Mouse (Mus musculus): ENCODE results near the gene Apob. TPM values are rescaled to one million over a fixed set of nuclear protein-coding genes. Genes with fewer than 3 reads are reported as not detected.
"Not testable (repeated sequence)": the region's sequence is repeated elsewhere in the genome, so short reads cannot be mapped to it uniquely, and the experiment has no call there.

Gene Apob
- polyA plus RNA-seq, 1 experiment, result 0.32 TPM

GRCm38 (mm10) chr12:7971736-7972135, 5.7 kb upstream of the Apob start:
- TF ChIP-seq POLR2A (IDR thresholded peaks at IDR 0.05; ENCODE audit: borderline replicate concordance, extremely low read depth, low read depth, low read length), result no peak
- no peak for TF ChIP-seq CTCF (IDR thresholded peaks at IDR 0.05; ENCODE audit: insufficient read depth, low read length)
- DNase-seq, result no peak
- 91% methylated on average over 2 of the region's 2 CpGs for WGBS
- H3K4me3 ChIP-seq (replicated peaks; ENCODE audit: extremely low read depth, low read depth, low read length), result no peak overlapping the region
- H3K4me1 ChIP-seq (ENCODE audit: control insufficient read depth, insufficient read depth, low read length), result no peaks in the 10 kb centered on the region

GRCm38 (mm10) chr12:7973773-7974322, 3.6 kb upstream of the Apob start:
- no peak for DNase-seq
- TF ChIP-seq CTCF (IDR thresholded peaks at IDR 0.05; ENCODE audit: insufficient read depth, low read length) (no peak), POLR2A (IDR thresholded peaks at IDR 0.05; ENCODE audit: borderline replicate concordance, extremely low read depth, low read depth, low read length) (no peak)
- Histone ChIP-seq H3K4me3 (replicated peaks; ENCODE audit: extremely low read depth, low read depth, low read length) (no peak overlapping the region), H3K4me1 (ENCODE audit: control insufficient read depth, insufficient read depth, low read length) (no peaks in the 10 kb centered on the region)
- WGBS, result 35% methylated on average over 5 of the region's 5 CpGs

- Histone ChIP-seq H3K4me1 (ENCODE audit: control insufficient read depth, insufficient read depth, low read length) (no peaks in the 10 kb centered on the region), H3K4me3 (replicated peaks; ENCODE audit: extremely low read depth, low read depth, low read length) (no peak overlapping the region)
- 48% methylated on average over 13 of the region's 13 CpGs for WGBS
- DNase-seq, result peak; percentile 62
- TF ChIP-seq CTCF (IDR thresholded peaks at IDR 0.05; ENCODE audit: insufficient read depth, low read length) (peak; percentile 91), POLR2A (IDR thresholded peaks at IDR 0.05; ENCODE audit: borderline replicate concordance, extremely low read depth, low read depth, low read length) (no peak)
Measured at GRCm38 (mm10) chr12:7978190-7978884, 889 bp downstream of the Apob start.

GRCm38 (mm10) chr12:7984411-7984810, 7.0 kb downstream of the Apob start:
- no peaks in the 10 kb centered on the region for H3K4me1 ChIP-seq (ENCODE audit: control insufficient read depth, insufficient read depth, low read length)
- H3K4me3 ChIP-seq (replicated peaks; ENCODE audit: extremely low read depth, low read depth, low read length), result no peak overlapping the region
- DNase-seq, result no peak
- 71% methylated on average over 1 of the region's 1 CpGs for WGBS
- TF ChIP-seq POLR2A (IDR thresholded peaks at IDR 0.05; ENCODE audit: borderline replicate concordance, extremely low read depth, low read depth, low read length), result no peak
- TF ChIP-seq CTCF (IDR thresholded peaks at IDR 0.05; ENCODE audit: insufficient read depth, low read length), result no peak

- TF ChIP-seq CTCF (IDR thresholded peaks at IDR 0.05; ENCODE audit: insufficient read depth, low read length) (peak; percentile 23; the same call in 1 of the 2 replicates), POLR2A (IDR thresholded peaks at IDR 0.05; ENCODE audit: borderline replicate concordance, extremely low read depth, low read depth, low read length) (no peak)
- 13% methylated on average over 3 of the region's 3 CpGs for WGBS
- peak; percentile 28 for DNase-seq
- Histone ChIP-seq H3K4me3 (replicated peaks; ENCODE audit: extremely low read depth, low read depth, low read length) (no peak overlapping the region), H3K4me1 (ENCODE audit: control insufficient read depth, insufficient read depth, low read length) (no peaks in the 10 kb centered on the region)
Measured at GRCm38 (mm10) chr12:7990804-7991203, 13.4 kb downstream of the Apob start.

GRCm38 (mm10) chr12:7991570-7991969, 14.1 kb downstream of the Apob start:
- no peak overlapping the region for H3K4me3 ChIP-seq (replicated peaks; ENCODE audit: extremely low read depth, low read depth, low read length)
- WGBS, result 0% methylated on average over 1 of the region's 1 CpGs
- no peaks in the 10 kb centered on the region for H3K4me1 ChIP-seq (ENCODE audit: control insufficient read depth, insufficient read depth, low read length)
- no peak for TF ChIP-seq POLR2A (IDR thresholded peaks at IDR 0.05; ENCODE audit: borderline replicate concordance, extremely low read depth, low read depth, low read length)
- no peak for TF ChIP-seq CTCF (IDR thresholded peaks at IDR 0.05; ENCODE audit: insufficient read depth, low read length)
- DNase-seq, result no peak

- 56% methylated on average over 1 of the region's 1 CpGs for WGBS
- Histone ChIP-seq H3K4me1 (ENCODE audit: control insufficient read depth, insufficient read depth, low read length) (no peaks in the 10 kb centered on the region), H3K4me3 (replicated peaks; ENCODE audit: extremely low read depth, low read depth, low read length) (no peak overlapping the region)
- TF ChIP-seq POLR2A (IDR thresholded peaks at IDR 0.05; ENCODE audit: borderline replicate concordance, extremely low read depth, low read depth, low read length) (no peak), CTCF (IDR thresholded peaks at IDR 0.05; ENCODE audit: insufficient read depth, low read length) (no peak)
- DNase-seq, result no peak
Measured at GRCm38 (mm10) chr12:8020931-8021330, 43.5 kb downstream of the Apob start.

- TF ChIP-seq POLR2A (IDR thresholded peaks at IDR 0.05; ENCODE audit: borderline replicate concordance, extremely low read depth, low read depth, low read length) (no peak), CTCF (IDR thresholded peaks at IDR 0.05; ENCODE audit: insufficient read depth, low read length) (no peak)
- H3K4me3 ChIP-seq (replicated peaks; ENCODE audit: extremely low read depth, low read depth, low read length), result no peak overlapping the region
- H3K4me1 ChIP-seq (ENCODE audit: control insufficient read depth, insufficient read depth, low read length), result no peaks in the 10 kb centered on the region
- DNase-seq, result no peak
- 74% methylated on average over 7 of the region's 7 CpGs for WGBS
Measured at GRCm38 (mm10) chr12:8029520-8029919, 52.1 kb downstream of the Apob start.

GRCm38 (mm10) chr12:8030057-8030456, 52.6 kb downstream of the Apob start:
- Histone ChIP-seq H3K4me3 (replicated peaks; ENCODE audit: extremely low read depth, low read depth, low read length) (no peak overlapping the region), H3K4me1 (ENCODE audit: control insufficient read depth, insufficient read depth, low read length) (no peaks in the 10 kb centered on the region)
- 59% methylated on average over 2 of the region's 2 CpGs for WGBS
- TF ChIP-seq CTCF (IDR thresholded peaks at IDR 0.05; ENCODE audit: insufficient read depth, low read length), result no peak
- no peak for TF ChIP-seq POLR2A (IDR thresholded peaks at IDR 0.05; ENCODE audit: borderline replicate concordance, extremely low read depth, low read depth, low read length)
- no peak for DNase-seq

GRCm38 (mm10) chr12:8031169-8031568, 53.7 kb downstream of the Apob start:
- not testable (repeated sequence) for DNase-seq; H3K4me3 ChIP-seq (replicated peaks; ENCODE audit: extremely low read depth, low read depth, low read length); H3K4me1 ChIP-seq (ENCODE audit: control insufficient read depth, insufficient read depth, low read length)
- WGBS, result 85% methylated on average over 1 of the region's 1 CpGs

Measured in lung, adult 2 months (tissue).